Mouse (Mus musculus): Measurements from ENCODE around the gene Stub1.

DNA sequence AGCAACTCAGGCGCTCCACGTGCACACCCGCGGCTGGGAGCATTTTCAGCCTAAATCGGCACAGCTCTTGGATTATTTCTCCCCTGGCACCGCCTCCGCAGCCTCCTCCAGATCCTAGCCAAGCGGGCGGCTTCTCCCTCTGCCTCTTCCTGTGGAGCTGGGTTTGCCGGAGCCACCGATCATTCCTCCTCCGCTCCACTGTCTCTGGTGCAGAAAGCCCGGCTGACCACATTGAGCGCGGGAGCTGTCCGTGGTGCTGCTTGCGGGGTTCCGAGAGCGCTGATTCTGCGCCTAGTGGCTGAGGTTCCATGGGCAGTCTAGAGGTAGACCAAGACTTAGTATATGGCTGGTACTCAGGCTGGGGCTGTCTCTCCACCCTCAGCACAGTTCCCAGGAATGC lies 19.7 kb downstream of the Stub1 start:
- TF ChIP-seq CTCF (IDR thresholded peaks at IDR 0.05; ENCODE audit: control insufficient read depth, insufficient read depth, insufficient replicate concordance, low read depth, low read length) (peak; percentile 56; the same call in 1 of the 2 replicates), POLR2A (IDR thresholded peaks at IDR 0.05; ENCODE audit: control insufficient read depth, low read depth, low read length) (no peak)

Measured in testis, adult 2 months (tissue).